In genomic region chr3:122515568-122516326, GRCm38 (mm10) we compare ENCODE assay signal across 18 mouse cellular contexts.
A peak's percentile ranks its signal among the peaks of the same experiment; 100 is the strongest.
DNase-seq lines count a peak whose midpoint lies in the region; ATAC-seq and TF ChIP-seq lines count a peak whose summit lies in the region.
"Had no signal": no experiment of that assay in that cellular context is flagged by ENCODE, and none has a peak within 500 bp of the region (broad histone marks: within the 10 kb centered on the region; RNA-seq: fewer than 3 reads in every experiment).

No protein-coding gene starts in this region.

- intact Hi-C loops in heart, postnatal 36 days (cut with DNase I): no loop called here

- WGBS in heart, embryonic 11.5 days (ENCODE audit: insufficient replicate concordance): 57% methylated on average over 6 of the region's 6 CpGs
- WGBS in lung, postnatal 0 days: 57% methylated on average over 6 of the region's 6 CpGs
- WGBS in embryonic facial prominence, embryonic 10.5 days: 74% methylated on average over 6 of the region's 6 CpGs
- WGBS in stomach, postnatal 0 days: 50% methylated on average over 6 of the region's 6 CpGs

- H3K27me3 ChIP-seq in heart, embryonic 11.5 days (ENCODE audit: control insufficient read depth, insufficient read depth, low read length): no peaks in the 10 kb centered on the region
- H3K27me3 ChIP-seq in lung, postnatal 0 days (replicated peaks; ENCODE audit: insufficient read depth, low read length): no peaks in the 10 kb centered on the region
- H3K27me3 ChIP-seq in embryonic facial prominence, embryonic 10.5 days (replicated peaks; ENCODE audit: low read depth, poor library complexity, severe bottlenecking): peaks cover 21% of the 10 kb centered on the region
- H3K27me3 ChIP-seq in stomach, postnatal 0 days (ENCODE audit: control insufficient read depth, insufficient read depth, low read length): no peaks in the 10 kb centered on the region
- H3K27me3 ChIP-seq: forebrain, embryonic 15.5 days; neural tube, embryonic 15.5 days had no signal

- no peaks in the 10 kb centered on the region for H3K9me3 ChIP-seq in heart, embryonic 11.5 days (replicated peaks; ENCODE audit: control insufficient read depth, low read length)
- H3K9me3 ChIP-seq in lung, postnatal 0 days (ENCODE audit: low read length): no peaks in the 10 kb centered on the region
- H3K9me3 ChIP-seq in embryonic facial prominence, embryonic 10.5 days: no peaks in the 10 kb centered on the region
- no peaks in the 10 kb centered on the region for H3K9me3 ChIP-seq in stomach, postnatal 0 days (ENCODE audit: control insufficient read depth, low read length)
- H3K9me3 ChIP-seq: forebrain, embryonic 15.5 days; neural tube, embryonic 15.5 days had no signal

- peaks cover 22% of the 10 kb centered on the region for H3K4me1 ChIP-seq in heart, embryonic 11.5 days (ENCODE audit: control insufficient read depth, insufficient read depth, low read length)
- no peaks in the 10 kb centered on the region; the same call in 1 of the 2 replicates for H3K4me1 ChIP-seq in lung, postnatal 0 days (ENCODE audit: insufficient read depth, low read depth, low read length)
- H3K4me1 ChIP-seq in embryonic facial prominence, embryonic 10.5 days: peaks cover 65% of the 10 kb centered on the region
- no peaks in the 10 kb centered on the region for H3K4me1 ChIP-seq in stomach, postnatal 0 days (replicated peaks; ENCODE audit: control insufficient read depth, insufficient read depth)

- H3K9ac ChIP-seq in heart, embryonic 11.5 days (ENCODE audit: low read depth, low read length): peak overlapping the region; percentile 16; the same call in 1 of the 2 replicates
- H3K9ac ChIP-seq in lung, postnatal 0 days (replicated peaks; ENCODE audit: low read depth): no peak overlapping the region
- no peak overlapping the region for H3K9ac ChIP-seq in stomach, postnatal 0 days (ENCODE audit: low read length)
- H3K9ac ChIP-seq: forebrain, embryonic 15.5 days; liver, postnatal 0 days; neural tube, embryonic 15.5 days had no signal

- no peak overlapping the region for H3K4me3 ChIP-seq in heart, embryonic 11.5 days (ENCODE audit: low read depth, low read length)
- H3K4me3 ChIP-seq in lung, postnatal 0 days (ENCODE audit: low read depth, low read length): no peak overlapping the region
- H3K4me3 ChIP-seq in embryonic facial prominence, embryonic 10.5 days: no peak overlapping the region
- H3K4me3 ChIP-seq in stomach, postnatal 0 days (ENCODE audit: low read depth, low read length): no peak overlapping the region
- H3K4me3 ChIP-seq: erythroblast, embryonic 14.5 days; forebrain, embryonic 15.5 days; neural tube, embryonic 15.5 days had no signal

- no peak for DNase-seq in heart, postnatal 36 days
- DNase-seq in lung, postnatal 0 days (ENCODE audit: low spot score): no peak
- DNase-seq in lung, postnatal 10 days: no peak
- no peak for DNase-seq in embryonic facial prominence, embryonic 10.5 days (ENCODE audit: low spot score)
- no peak for DNase-seq in stomach, postnatal 0 days (ENCODE audit: low spot score)
- DNase-seq in urinary bladder, adult 2 months (ENCODE audit: low spot score): no peak
- DNase-seq: adrenal gland, adult 8-10 months; cerebellum, adult 11 months; layer of hippocampus, adult 9-11 months; liver, postnatal 0 days; lung, postnatal 36 days; thymus, adult 18-20 months had no signal

- no peak overlapping the region for H3K4me2 ChIP-seq in heart, embryonic 11.5 days
- H3K4me2 ChIP-seq in lung, postnatal 0 days (replicated peaks; ENCODE audit: low read depth, low read length): no peak overlapping the region
- H3K4me2 ChIP-seq in stomach, postnatal 0 days (replicated peaks; ENCODE audit: low read depth): no peak overlapping the region; the same call in 1 of the 2 replicates
- H3K4me2 ChIP-seq: forebrain, embryonic 15.5 days; neural tube, embryonic 15.5 days had no signal

- no peaks in the 10 kb centered on the region for H3K36me3 ChIP-seq in heart, embryonic 11.5 days (ENCODE audit: control insufficient read depth, insufficient read depth, low read length)
- 0 out of 2 replicates have a peak, but pooled peaks cover 9% of the 10 kb centered on the region for H3K36me3 ChIP-seq in lung, postnatal 0 days (ENCODE audit: insufficient read depth, low read length)
- H3K36me3 ChIP-seq in embryonic facial prominence, embryonic 10.5 days (replicated peaks): peaks cover 28% of the 10 kb centered on the region
- no peaks in the 10 kb centered on the region for H3K36me3 ChIP-seq in stomach, postnatal 0 days (ENCODE audit: control insufficient read depth, insufficient read depth, low read length)
- H3K36me3 ChIP-seq: forebrain, embryonic 15.5 days; neural tube, embryonic 15.5 days had no signal

- H3K27ac ChIP-seq in heart, embryonic 11.5 days (ENCODE audit: low read depth, low read length): peak overlapping the region; percentile 6; the same call in 1 of the 2 replicates
- no peak overlapping the region for H3K27ac ChIP-seq in lung, postnatal 0 days (ENCODE audit: low read length)
- H3K27ac ChIP-seq in embryonic facial prominence, embryonic 10.5 days (replicated peaks): peak overlapping the region; percentile 54; the same call in 1 of the 2 replicates
- peak overlapping the region; percentile 63 for H3K27ac ChIP-seq in stomach, postnatal 0 days (replicated peaks)
- H3K27ac ChIP-seq: forebrain, embryonic 15.5 days; kidney, postnatal 0 days; neural tube, embryonic 15.5 days had no signal

- TF ChIP-seq EP300 in lung, postnatal 0 days (IDR thresholded peaks at IDR 0.05): no peak
- no peak for TF ChIP-seq EP300 in stomach, postnatal 0 days (optimal IDR thresholded peaks at IDR 0.05)

- TF ChIP-seq CTCF in lung, postnatal 0 days (IDR thresholded peaks at IDR 0.05): peak; percentile 15; the same call in 1 of the 2 replicates
- TF ChIP-seq CTCF in stomach, postnatal 0 days (IDR thresholded peaks at IDR 0.05; ENCODE audit: low read depth): peak; percentile 25; the same call in 1 of the 2 replicates

- peak; percentile 25; the same call in 1 of the 2 replicates for ATAC-seq in heart, embryonic 11.5 days (replicated peaks; ENCODE audit: insufficient number of reproducible peaks, low FRiP score, low TSS enrichment)
- ATAC-seq in lung, postnatal 0 days: no peak
- no peak for ATAC-seq in stomach, postnatal 0 days (ENCODE audit: low FRiP score, low TSS enrichment)
- ATAC-seq: forebrain, embryonic 15.5 days; inflammation-experienced regulatory T-cells, adult 6 months; liver, postnatal 0 days had no signal
